Mouse (Mus musculus): ENCODE results near the gene Slc9a9. TPM values are rescaled to one million over a fixed set of nuclear protein-coding genes. Genes with fewer than 3 reads are reported as not detected.

The Slc9a9 gene
- polyA plus RNA-seq, 1 experiment, result 0.69 TPM

GRCm38 (mm10) chr9:95229147-95229546, 559.4 kb downstream of the Slc9a9 start:
- TF ChIP-seq POLR2A (IDR thresholded peaks at IDR 0.05; ENCODE audit: control insufficient read depth, low read depth, low read length) (no peak), CTCF (IDR thresholded peaks at IDR 0.05; ENCODE audit: control insufficient read depth, insufficient read depth, insufficient replicate concordance, low read depth, low read length) (no peak)
- H3K27ac ChIP-seq (ENCODE audit: control insufficient read depth, insufficient read depth, low read depth, low read length), result no peak overlapping the region
- no peaks in the 10 kb centered on the region for H3K4me1 ChIP-seq (ENCODE audit: control insufficient read depth, insufficient read depth, low read length)
- no peaks in the 10 kb centered on the region for H3K36me3 ChIP-seq (ENCODE audit: control insufficient read depth, insufficient read depth, low read length)
- H3K27me3 ChIP-seq (ENCODE audit: control insufficient read depth, insufficient read depth, low read length), result no peaks in the 10 kb centered on the region
- no peak overlapping the region for H3K4me3 ChIP-seq (ENCODE audit: control insufficient read depth, low read depth, low read length)

GRCm38 (mm10) chr9:95239900-95240299, 570.2 kb downstream of the Slc9a9 start:
- TF ChIP-seq POLR2A (IDR thresholded peaks at IDR 0.05; ENCODE audit: control insufficient read depth, low read depth, low read length) (no peak), CTCF (IDR thresholded peaks at IDR 0.05; ENCODE audit: control insufficient read depth, insufficient read depth, insufficient replicate concordance, low read depth, low read length) (no peak)
- H3K36me3 ChIP-seq (ENCODE audit: control insufficient read depth, insufficient read depth, low read length), result no peaks in the 10 kb centered on the region
- H3K27ac ChIP-seq (ENCODE audit: control insufficient read depth, insufficient read depth, low read depth, low read length), result no peak overlapping the region
- H3K27me3 ChIP-seq (ENCODE audit: control insufficient read depth, insufficient read depth, low read length), result no peaks in the 10 kb centered on the region
- H3K4me3 ChIP-seq (ENCODE audit: control insufficient read depth, low read depth, low read length), result no peak overlapping the region
- H3K4me1 ChIP-seq (ENCODE audit: control insufficient read depth, insufficient read depth, low read length), result no peaks in the 10 kb centered on the region

DNA sequence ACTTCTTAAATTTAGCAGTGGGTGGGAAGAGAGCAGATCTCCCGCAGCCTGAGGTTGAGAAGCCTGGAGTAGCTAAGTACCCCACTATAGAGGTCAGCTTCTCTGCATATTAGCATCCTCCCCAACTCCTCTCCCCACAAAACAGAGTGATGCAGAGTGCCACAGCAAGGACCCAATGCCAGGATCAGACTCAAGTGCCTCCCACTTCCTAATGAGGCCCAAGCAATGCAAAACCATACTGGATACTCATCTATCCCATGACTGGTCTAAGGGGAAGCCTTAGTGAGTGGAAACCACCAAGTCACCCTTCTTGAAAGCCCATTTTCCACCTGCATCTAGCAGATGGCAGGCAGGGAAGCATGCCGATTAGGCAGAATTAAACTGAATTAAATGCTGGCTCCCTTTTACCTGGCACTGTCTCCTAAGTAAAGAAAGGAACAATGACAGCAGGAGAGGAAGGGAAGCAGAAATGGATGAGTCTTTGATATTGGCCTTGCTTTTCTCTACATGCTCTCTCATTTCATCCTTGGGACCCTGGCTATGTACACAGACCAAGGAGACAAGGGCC, 573.0 kb downstream of the Slc9a9 start:
- Histone ChIP-seq H3K27ac (ENCODE audit: control insufficient read depth, insufficient read depth, low read depth, low read length) (no peak overlapping the region), H3K4me1 (ENCODE audit: control insufficient read depth, insufficient read depth, low read length) (no peaks in the 10 kb centered on the region), H3K4me3 (ENCODE audit: control insufficient read depth, low read depth, low read length) (no peak overlapping the region), H3K27me3 (ENCODE audit: control insufficient read depth, insufficient read depth, low read length) (no peaks in the 10 kb centered on the region), H3K36me3 (ENCODE audit: control insufficient read depth, insufficient read depth, low read length) (no peaks in the 10 kb centered on the region)
- TF ChIP-seq CTCF (IDR thresholded peaks at IDR 0.05; ENCODE audit: control insufficient read depth, insufficient read depth, insufficient replicate concordance, low read depth, low read length) (no peak), POLR2A (IDR thresholded peaks at IDR 0.05; ENCODE audit: control insufficient read depth, low read depth, low read length) (no peak)

- Histone ChIP-seq H3K27ac (ENCODE audit: control insufficient read depth, insufficient read depth, low read depth, low read length) (no peak overlapping the region), H3K4me3 (ENCODE audit: control insufficient read depth, low read depth, low read length) (no peak overlapping the region), H3K27me3 (ENCODE audit: control insufficient read depth, insufficient read depth, low read length) (no peaks in the 10 kb centered on the region), H3K4me1 (ENCODE audit: control insufficient read depth, insufficient read depth, low read length) (no peaks in the 10 kb centered on the region), H3K36me3 (ENCODE audit: control insufficient read depth, insufficient read depth, low read length) (no peaks in the 10 kb centered on the region)
- no peak for TF ChIP-seq POLR2A (IDR thresholded peaks at IDR 0.05; ENCODE audit: control insufficient read depth, low read depth, low read length)
- no peak for TF ChIP-seq CTCF (IDR thresholded peaks at IDR 0.05; ENCODE audit: control insufficient read depth, insufficient read depth, insufficient replicate concordance, low read depth, low read length)
Measured at GRCm38 (mm10) chr9:95254162-95254561, 584.5 kb downstream of the Slc9a9 start.

- Histone ChIP-seq H3K27me3 (ENCODE audit: control insufficient read depth, insufficient read depth, low read length) (no peaks in the 10 kb centered on the region), H3K36me3 (ENCODE audit: control insufficient read depth, insufficient read depth, low read length) (no peaks in the 10 kb centered on the region), H3K27ac (ENCODE audit: control insufficient read depth, insufficient read depth, low read depth, low read length) (no peak overlapping the region), H3K4me1 (ENCODE audit: control insufficient read depth, insufficient read depth, low read length) (no peaks in the 10 kb centered on the region), H3K4me3 (ENCODE audit: control insufficient read depth, low read depth, low read length) (no peak overlapping the region)
- no peak for TF ChIP-seq CTCF (IDR thresholded peaks at IDR 0.05; ENCODE audit: control insufficient read depth, insufficient read depth, insufficient replicate concordance, low read depth, low read length)
Measured at GRCm38 (mm10) chr9:95255844-95256243, 586.1 kb downstream of the Slc9a9 start.

DNA sequence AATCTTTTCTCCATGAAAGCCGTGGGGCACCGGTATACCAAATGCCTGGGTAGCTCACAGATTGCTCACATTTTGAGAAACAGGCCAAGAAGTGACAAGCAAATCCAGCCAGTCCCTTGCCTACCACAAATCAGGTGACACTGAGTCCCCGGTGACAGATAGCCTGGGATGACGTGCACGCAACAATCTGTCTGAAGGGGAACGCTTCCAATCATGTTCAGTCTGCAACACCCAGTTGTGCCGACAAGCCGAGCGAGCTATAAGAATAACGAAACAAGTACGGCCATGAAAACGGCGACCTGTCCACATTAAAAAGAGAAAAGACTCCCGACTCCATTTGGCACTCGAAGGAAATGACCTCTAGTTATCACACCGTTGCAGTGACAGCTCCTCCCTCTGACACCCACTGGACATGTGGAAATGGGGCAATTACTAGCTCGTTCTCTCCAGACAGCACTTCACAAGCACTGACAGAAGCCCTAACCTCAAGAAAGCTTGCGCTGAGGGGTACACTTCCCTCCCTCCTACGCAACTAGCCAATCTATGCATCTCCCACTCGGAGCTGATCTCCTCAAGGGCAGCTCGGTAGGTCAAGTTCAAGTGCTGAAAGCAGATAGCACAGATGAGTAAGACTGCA, 587.1 kb downstream of the Slc9a9 start:
- no peaks in the 10 kb centered on the region for H3K27me3 ChIP-seq (ENCODE audit: control insufficient read depth, insufficient read depth, low read length)
- TF ChIP-seq CTCF (IDR thresholded peaks at IDR 0.05; ENCODE audit: control insufficient read depth, insufficient read depth, insufficient replicate concordance, low read depth, low read length) (no peak), POLR2A (IDR thresholded peaks at IDR 0.05; ENCODE audit: control insufficient read depth, low read depth, low read length) (no peak)
- H3K4me1 ChIP-seq (ENCODE audit: control insufficient read depth, insufficient read depth, low read length), result no peaks in the 10 kb centered on the region
- no peaks in the 10 kb centered on the region for H3K36me3 ChIP-seq (ENCODE audit: control insufficient read depth, insufficient read depth, low read length)
- no peak overlapping the region for H3K27ac ChIP-seq (ENCODE audit: control insufficient read depth, insufficient read depth, low read depth, low read length)
- H3K4me3 ChIP-seq (ENCODE audit: control insufficient read depth, low read depth, low read length), result no peak overlapping the region

- Histone ChIP-seq H3K27ac (ENCODE audit: control insufficient read depth, insufficient read depth, low read depth, low read length) (no peak overlapping the region), H3K27me3 (ENCODE audit: control insufficient read depth, insufficient read depth, low read length) (no peaks in the 10 kb centered on the region), H3K4me1 (ENCODE audit: control insufficient read depth, insufficient read depth, low read length) (no peaks in the 10 kb centered on the region), H3K4me3 (ENCODE audit: control insufficient read depth, low read depth, low read length) (no peak overlapping the region), H3K36me3 (ENCODE audit: control insufficient read depth, insufficient read depth, low read length) (no peaks in the 10 kb centered on the region)
- TF ChIP-seq POLR2A (IDR thresholded peaks at IDR 0.05; ENCODE audit: control insufficient read depth, low read depth, low read length) (no peak), CTCF (IDR thresholded peaks at IDR 0.05; ENCODE audit: control insufficient read depth, insufficient read depth, insufficient replicate concordance, low read depth, low read length) (no peak)
Measured at GRCm38 (mm10) chr9:95262851-95263250, 593.1 kb downstream of the Slc9a9 start.
